Comparison of ENCODE assay signal across 9 mouse cellular contexts in the genomic region with DNA sequence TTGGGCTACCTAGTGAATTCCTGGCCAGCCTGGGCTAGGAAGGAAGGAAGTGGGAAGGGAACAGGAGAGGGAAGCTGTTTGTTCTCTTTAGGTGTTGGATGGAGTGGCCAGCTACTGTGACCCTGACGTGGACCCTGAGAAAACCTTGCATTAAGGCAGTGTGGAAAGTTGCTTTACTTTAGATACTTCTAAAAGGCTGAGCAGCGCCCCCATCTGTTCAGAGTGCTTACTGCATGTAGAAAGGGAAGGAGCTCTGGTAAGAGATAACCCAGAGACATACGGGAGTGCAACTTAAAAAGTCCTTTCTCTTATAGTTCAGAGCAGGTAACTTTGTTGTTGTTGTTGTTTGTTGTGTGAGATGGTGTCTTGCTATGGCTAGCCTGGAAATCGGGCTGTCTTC. TPM values are rescaled to one million over a fixed set of nuclear protein-coding genes. Genes with fewer than 3 reads are reported as not detected.
DNase-seq lines count a peak whose midpoint lies in the region; ATAC-seq and TF ChIP-seq lines count a peak whose summit lies in the region.
"Had no signal": no experiment of that assay in that cellular context is flagged by ENCODE, and none has a peak within 500 bp of the region (broad histone marks: within the 10 kb centered on the region; RNA-seq: fewer than 3 reads in every experiment).

No protein-coding gene starts in this region.

- no peaks in the 10 kb centered on the region for H3K4me1 ChIP-seq in midbrain, embryonic 10.5 days
- peaks cover 6% of the 10 kb centered on the region; the same call in 1 of the 2 replicates for H3K4me1 ChIP-seq in midbrain, embryonic 13.5 days (replicated peaks)
- no peaks in the 10 kb centered on the region for H3K4me1 ChIP-seq in liver, postnatal 0 days (ENCODE audit: insufficient read depth)
- H3K4me1 ChIP-seq: neural tube, embryonic 12.5 days had no signal

- peaks cover 63% of the 10 kb centered on the region for H3K36me3 ChIP-seq in midbrain, embryonic 10.5 days
- H3K36me3 ChIP-seq in midbrain, embryonic 13.5 days = peaks cover 40% of the 10 kb centered on the region
- H3K36me3 ChIP-seq in liver, postnatal 0 days (replicated peaks; ENCODE audit: insufficient read depth, low read length) = peaks cover 45% of the 10 kb centered on the region

- peak; percentile 28 to 51 for DNase-seq in cerebellum, adult 18-20 months
- no peak for DNase-seq in cerebellum, adult 9-11 months
- DNase-seq in midbrain, embryonic 10.5 days (ENCODE audit: low spot score) = peak; percentile 38
- peak; percentile 81 for DNase-seq in adrenal gland, postnatal 14 days
- peak; percentile 40 for DNase-seq in gastrocnemius, postnatal 14 days
- peak; percentile 66 for DNase-seq in liver, postnatal 0 days
- peak; percentile 19 to 57 for DNase-seq in spleen, postnatal 14 days (ENCODE audit: low spot score in 2 of 2)

- 50% methylated on average over 4 of the region's 4 CpGs for WGBS in midbrain, embryonic 10.5 days
- 54% methylated on average over 4 of the region's 4 CpGs for WGBS in midbrain, embryonic 13.5 days
- 43% methylated on average over 4 of the region's 4 CpGs for WGBS in liver, postnatal 0 days (ENCODE audit: insufficient replicate concordance)

- H3K27ac ChIP-seq in midbrain, embryonic 10.5 days (replicated peaks) = no peak overlapping the region
- no peak overlapping the region for H3K27ac ChIP-seq in midbrain, embryonic 13.5 days
- H3K27ac ChIP-seq in liver, postnatal 0 days (ENCODE audit: low read depth) = no peak overlapping the region
- H3K27ac ChIP-seq: neural tube, embryonic 12.5 days had no signal

- TF ChIP-seq EP300 in liver, postnatal 0 days (IDR thresholded peaks at IDR 0.05; ENCODE audit: low read depth) = no peak

- H3K27me3 ChIP-seq in midbrain, embryonic 10.5 days (ENCODE audit: low read depth, poor library complexity, severe bottlenecking) = no peaks in the 10 kb centered on the region
- no peaks in the 10 kb centered on the region for H3K27me3 ChIP-seq in midbrain, embryonic 13.5 days
- no peaks in the 10 kb centered on the region for H3K27me3 ChIP-seq in liver, postnatal 0 days (ENCODE audit: insufficient read depth, low read length)
- H3K27me3 ChIP-seq: neural tube, embryonic 12.5 days had no signal

- no peak for ATAC-seq in midbrain, embryonic 13.5 days
- ATAC-seq in liver, postnatal 0 days = no peak

- no peaks in the 10 kb centered on the region; the same call in 1 of the 2 replicates for H3K9me3 ChIP-seq in midbrain, embryonic 10.5 days (replicated peaks)
- H3K9me3 ChIP-seq in midbrain, embryonic 13.5 days = no peaks in the 10 kb centered on the region
- H3K9me3 ChIP-seq in liver, postnatal 0 days (ENCODE audit: low read length) = no peaks in the 10 kb centered on the region
- H3K9me3 ChIP-seq: neural tube, embryonic 12.5 days had no signal

- TF ChIP-seq CTCF in liver, postnatal 0 days (IDR thresholded peaks at IDR 0.05; ENCODE audit: low read depth) = peak; percentile 69

- no peak overlapping the region for H3K9ac ChIP-seq in midbrain, embryonic 13.5 days (replicated peaks)
- no peak overlapping the region for H3K9ac ChIP-seq in liver, postnatal 0 days (replicated peaks)
- H3K9ac ChIP-seq: neural tube, embryonic 12.5 days had no signal

- intact Hi-C loops in gastrocnemius, postnatal 14 days (cut with DNase I; ENCODE audit: low total_unique reads) = loop anchor here (5.0 kb wide), 2 partner anchors 99 to 204 kb away; no protein-coding TSS in a partner anchor

- H3K4me2 ChIP-seq in midbrain, embryonic 13.5 days (replicated peaks) = no peak overlapping the region
- H3K4me2 ChIP-seq in liver, postnatal 0 days (ENCODE audit: low read depth, low read length) = no peak overlapping the region
- H3K4me2 ChIP-seq: neural tube, embryonic 12.5 days had no signal

- no peak overlapping the region for H3K4me3 ChIP-seq in midbrain, embryonic 10.5 days
- no peak overlapping the region for H3K4me3 ChIP-seq in midbrain, embryonic 13.5 days (replicated peaks)
- no peak overlapping the region for H3K4me3 ChIP-seq in liver, postnatal 0 days (ENCODE audit: low read depth, low read length)
- H3K4me3 ChIP-seq: neural tube, embryonic 12.5 days had no signal

RNA-seq across cellular contexts. Expression of a gene that starts 40.9 kb away (rescaled TPM):
- polyA plus RNA-seq in midbrain, embryonic 10.5 days (2016; fragmentation: Nextera tagmentation; extraction: Ambion mirVana) = 0.31 and 0.91 TPM in 2 replicates
- polyA plus RNA-seq in midbrain, embryonic 13.5 days (2015; fragmentation: Nextera tagmentation; extraction: Ambion mirVana) = 6.3 and 7.5 TPM in 2 replicates
- total RNA-seq in adrenal gland, postnatal 14 days (2021) = not detected in 2 replicates
- total RNA-seq in gastrocnemius, postnatal 14 days (2021) = not detected
- polyA plus RNA-seq in liver, postnatal 0 days (2015; fragmentation: Nextera tagmentation; extraction: Ambion mirVana) = 0.11 TPM in 1 of 2 replicates, not detected in the other

RNA-seq across cellular contexts. Expression of a gene that starts 45.8 kb away (rescaled TPM):
- 20.9 and 22.6 TPM in 2 replicates for polyA plus RNA-seq in midbrain, embryonic 10.5 days (2016; fragmentation: Nextera tagmentation; extraction: Ambion mirVana)
- polyA plus RNA-seq in midbrain, embryonic 13.5 days (2015; fragmentation: Nextera tagmentation; extraction: Ambion mirVana) = 4.9 and 5.3 TPM in 2 replicates
- 2.0 and 3.0 TPM in 2 replicates for total RNA-seq in adrenal gland, postnatal 14 days (2021)
- total RNA-seq in gastrocnemius, postnatal 14 days (2021) = under 1 TPM; 0.66 to 0.86 TPM
- 2.5 and 3.0 TPM in 2 replicates for polyA plus RNA-seq in liver, postnatal 0 days (2015; fragmentation: Nextera tagmentation; extraction: Ambion mirVana)
